Mouse (Mus musculus) megakaryocyte progenitor cell, adult 5-6 weeks (primary cell): ENCODE measurements at regions not wholly inside any gene's neighbourhood (a gene's known extent, or its start where the extent isn't known, plus 50 kb on each side); places are given as distances from the start of the nearest gene placed in this dataset.
"Not testable (repeated sequence)": the region's sequence is repeated elsewhere in the genome, so short reads cannot be mapped to it uniquely, and the experiment has no call there.

Experiments
- ATAC-seq: replicated peaks from 2 replicates; pipeline ENCODE4 v1.8.0; 2016; ENCODE audit warnings: mild to moderate bottlenecking, moderate TSS enrichment, inconsistent platforms; ENCODE audit not compliant: poor library complexity

DNA sequence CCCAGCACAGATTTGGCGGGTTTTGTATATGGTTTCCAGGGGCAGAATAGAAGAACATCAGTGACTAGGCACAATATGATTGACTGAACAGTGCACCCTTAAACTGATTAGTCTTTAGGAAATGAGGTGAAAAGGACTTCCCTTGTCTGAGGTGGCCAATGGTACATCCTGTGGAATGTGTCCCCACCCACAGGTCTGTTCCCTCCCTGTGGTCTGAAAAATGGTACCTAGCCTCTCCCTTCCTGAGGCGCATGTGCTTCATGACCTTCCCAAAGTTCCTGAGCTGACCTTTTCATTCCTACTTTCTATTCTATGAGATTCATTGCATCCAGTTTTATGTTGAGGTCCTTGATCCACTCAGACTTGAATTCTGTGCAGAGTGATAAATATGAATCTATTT is 76.0 kb downstream of the Zfp97 start:
- ATAC-seq: not testable (repeated sequence)

DNA sequence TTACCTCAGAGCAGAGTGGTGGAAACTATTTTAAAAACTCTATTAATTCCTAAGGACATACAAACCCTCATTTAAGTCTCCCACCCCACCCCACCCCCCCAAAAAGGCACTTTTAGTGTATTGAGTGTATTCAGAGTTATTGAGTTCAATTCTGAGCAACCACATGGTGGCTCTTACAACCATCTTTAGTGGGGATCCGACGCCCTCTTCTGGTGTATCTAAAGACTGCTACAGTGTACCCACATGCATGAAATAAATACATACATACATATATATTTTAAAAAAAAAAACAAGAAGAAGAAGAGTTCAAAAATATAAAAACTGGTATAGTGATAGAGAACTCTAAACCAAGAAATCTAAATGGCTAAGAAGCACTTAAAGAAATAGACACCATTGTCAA is 107.9 kb downstream of the Zfp97 start:
- no peak for ATAC-seq

DNA sequence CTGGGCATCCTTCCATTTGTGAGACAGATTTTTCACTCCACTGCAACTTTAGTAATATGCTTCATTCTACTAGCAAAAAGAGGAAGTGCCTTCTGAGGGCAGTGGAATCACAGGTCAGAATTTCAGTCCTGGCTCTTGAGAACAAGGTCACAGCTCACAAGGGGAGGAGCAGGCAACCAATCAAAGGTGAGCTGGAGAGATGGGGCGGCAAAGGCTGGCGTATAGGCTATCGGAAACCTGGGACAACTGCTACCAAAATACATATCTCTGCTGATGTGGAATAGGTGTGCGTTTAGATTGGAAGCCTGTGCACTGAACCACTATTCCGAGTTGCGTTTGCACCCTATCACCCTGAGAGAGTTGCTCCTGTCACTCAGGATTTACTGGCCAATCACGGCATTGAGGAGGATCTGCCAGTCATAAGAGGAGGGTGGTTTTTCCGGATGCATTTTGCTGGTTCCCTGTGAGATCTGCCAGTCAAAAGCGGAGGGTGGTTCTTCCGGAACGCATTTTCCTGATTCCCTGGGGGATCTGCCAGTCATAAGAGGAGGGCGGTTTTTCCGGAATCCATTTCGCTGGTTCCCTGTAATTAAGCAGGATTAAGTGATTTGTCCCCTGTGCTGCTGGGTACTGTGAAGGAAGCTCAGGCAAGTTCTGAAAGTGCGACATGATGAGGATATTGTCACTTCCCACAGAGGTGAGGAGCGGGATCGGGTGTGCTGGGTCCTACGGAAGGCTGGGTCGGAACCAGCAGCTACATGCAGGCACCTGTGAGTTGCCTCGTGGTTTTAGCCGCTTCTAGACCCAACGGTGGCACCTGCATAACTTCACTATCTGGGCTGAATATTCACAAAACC is 113.3 kb downstream of the Zfp97 start:
- ATAC-seq: peak; percentile 100

DNA sequence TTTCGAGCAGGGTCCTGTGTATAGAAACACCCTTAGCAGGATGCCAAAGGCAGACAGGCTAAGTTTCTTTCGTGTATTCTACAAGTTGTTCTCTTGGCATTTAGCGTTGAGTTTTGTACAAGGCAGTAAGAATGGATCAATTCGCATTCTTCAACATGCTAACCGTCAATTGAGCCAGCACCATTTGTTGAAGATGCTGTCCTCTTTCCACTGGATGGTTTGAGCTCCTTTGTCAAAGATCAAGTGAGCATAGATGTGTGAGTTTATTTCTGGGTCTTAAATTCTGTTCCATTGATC is 113.9 kb downstream of the Zfp97 start:
- ATAC-seq: not testable (repeated sequence)
